Mouse (Mus musculus) embryonic fibroblast, embryonic 13.5 days (primary cell): ENCODE measurements around the gene Itpr2. TPM values are rescaled to one million over a fixed set of nuclear protein-coding genes. Genes with fewer than 3 reads are reported as not detected.
A peak's percentile ranks its signal among the peaks of the same experiment; 100 is the strongest.

Experiments
- H3K27ac ChIP-seq: 2 replicates; pipeline ENCODE4 v1.5.1; 2012; ENCODE audit warnings: low read length, control low read depth, inconsistent platforms; ENCODE audit not compliant: insufficient read depth
- H3K4me1 ChIP-seq: 2 replicates; pipeline ENCODE4 v1.6.1; 2011; ENCODE audit warnings: low read length; ENCODE audit not compliant: control insufficient read depth, insufficient read depth
- H3K4me3 ChIP-seq: 2 replicates; pipeline ENCODE4 v1.5.1; 2011; ENCODE audit warnings: mild to moderate bottlenecking, control low read depth, low read length; ENCODE audit not compliant: insufficient read depth
- CTCF ChIP-seq: IDR thresholded peaks from 2 replicates; pipeline ENCODE4 v1.5.1; 2011; ENCODE audit warnings: mild to moderate bottlenecking, control low read depth, low read length, moderate library complexity, borderline replicate concordance; ENCODE audit not compliant: insufficient read depth
- POLR2A ChIP-seq: IDR thresholded peaks from 2 replicates; pipeline ENCODE4 v1.6.1; 2011; ENCODE audit warnings: low read depth, mild to moderate bottlenecking, control low read depth, low read length, moderate library complexity
- polyA plus RNA-seq: library from polyadenylated mRNA; stranded (reverse); fragments of >200 nt; gene quantifications from 2 replicates; pipeline ENCODE4 v1.2.4, GENCODE M21; 2011; ENCODE audit warnings: low read depth; ENCODE audit not compliant: missing spikeins, insufficient read length

The Itpr2 gene
- polyA plus RNA-seq, 1 experiment, result 7.7 TPM

DNA sequence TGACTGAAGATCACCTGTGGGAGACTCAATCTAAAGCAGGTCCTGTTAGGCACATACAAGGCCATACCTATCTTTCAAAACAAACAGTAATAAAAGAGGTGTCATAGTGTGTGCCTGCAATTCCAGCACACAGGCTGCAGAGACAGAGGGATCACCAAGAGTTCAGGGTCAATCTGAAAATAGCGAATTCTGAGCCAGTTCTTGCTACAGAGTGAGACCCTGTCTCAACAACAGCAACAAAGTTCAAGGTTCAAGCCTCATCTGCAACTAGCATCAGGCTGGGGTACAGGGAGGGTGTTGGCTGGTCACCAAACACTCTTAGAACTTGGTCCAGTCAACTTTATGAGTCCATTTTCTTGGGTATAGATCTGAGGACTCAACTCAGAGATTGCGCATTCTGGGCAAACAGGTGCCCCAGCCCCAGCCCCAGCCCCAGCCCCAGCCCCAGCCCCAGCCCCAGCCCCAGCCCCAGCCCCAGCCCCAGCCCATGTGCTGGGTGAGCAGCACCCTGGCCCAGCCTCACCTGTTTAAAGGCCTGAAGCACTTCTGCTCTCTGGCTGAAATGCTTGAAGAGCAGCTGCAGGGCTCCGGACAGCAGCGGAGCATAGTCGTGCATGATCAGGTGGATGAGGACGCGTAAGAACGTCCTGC is 155.4 kb downstream of the Itpr2 start:
- Histone ChIP-seq H3K4me3 (no peak overlapping the region), H3K27ac (no peak overlapping the region), H3K4me1 (no peaks in the 10 kb centered on the region)
- TF ChIP-seq CTCF (no peak), POLR2A (no peak)

DNA sequence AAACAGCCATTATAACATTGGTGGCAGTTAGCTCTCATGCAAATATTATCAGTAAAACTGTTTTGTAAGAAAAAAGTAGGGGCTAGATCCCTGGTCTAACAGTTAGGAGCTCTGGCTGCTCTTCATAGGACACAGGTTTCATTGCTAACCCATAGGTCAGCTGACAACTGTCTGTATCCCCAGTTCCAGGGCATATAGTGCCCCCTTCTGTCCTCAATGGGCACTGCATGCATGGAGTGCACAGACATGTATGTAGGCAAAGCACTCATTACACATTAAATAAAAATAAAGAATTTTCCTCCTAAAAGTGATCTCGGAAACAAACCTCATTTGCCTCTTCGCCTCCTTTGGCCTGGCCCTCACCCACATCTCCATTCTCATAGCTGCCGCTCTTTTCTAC is 157.3 kb downstream of the Itpr2 start:
- H3K4me3 ChIP-seq, result no peak overlapping the region
- no peaks in the 10 kb centered on the region for H3K4me1 ChIP-seq
- H3K27ac ChIP-seq, result no peak overlapping the region
- TF ChIP-seq CTCF (peak; percentile 36; the same call in 1 of the 2 replicates), POLR2A (no peak)

DNA sequence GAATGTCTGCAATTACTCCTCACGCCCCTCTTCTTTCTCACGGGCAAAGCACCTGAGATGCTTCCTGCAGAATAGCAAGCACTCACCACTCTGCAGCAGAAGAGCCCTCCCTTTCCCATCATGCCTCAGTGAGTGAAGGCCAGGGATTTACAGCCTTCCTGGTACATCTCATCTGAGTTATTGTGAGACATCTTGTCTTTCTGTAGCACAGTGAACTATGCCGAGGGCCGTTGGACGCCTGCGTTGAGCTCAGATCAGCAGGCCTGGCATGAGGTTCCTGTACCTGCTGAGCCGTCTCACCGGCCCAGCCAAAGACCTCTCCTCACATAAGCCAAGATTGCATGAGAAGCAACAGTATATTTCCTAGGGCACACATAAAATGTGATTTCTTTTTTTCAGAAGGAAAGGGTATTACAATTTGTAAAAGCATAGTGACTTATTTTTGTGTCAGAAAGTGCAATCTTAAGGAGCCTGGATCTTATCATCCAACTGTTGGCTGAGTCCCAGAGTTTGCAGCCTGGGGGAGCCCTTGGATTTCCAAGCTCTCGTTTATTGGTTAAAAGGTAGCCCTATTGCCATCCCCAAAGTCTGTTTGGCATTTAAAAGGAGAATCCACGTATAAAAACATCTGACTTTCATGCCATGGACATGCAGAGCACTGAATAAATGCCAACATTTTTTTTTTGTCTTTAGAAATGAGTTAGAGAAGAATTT is 158.2 kb downstream of the Itpr2 start:
- no peak overlapping the region for H3K4me3 ChIP-seq
- no peak overlapping the region for H3K27ac ChIP-seq
- no peaks in the 10 kb centered on the region for H3K4me1 ChIP-seq
- no peak for TF ChIP-seq POLR2A
- no peak for TF ChIP-seq CTCF

DNA sequence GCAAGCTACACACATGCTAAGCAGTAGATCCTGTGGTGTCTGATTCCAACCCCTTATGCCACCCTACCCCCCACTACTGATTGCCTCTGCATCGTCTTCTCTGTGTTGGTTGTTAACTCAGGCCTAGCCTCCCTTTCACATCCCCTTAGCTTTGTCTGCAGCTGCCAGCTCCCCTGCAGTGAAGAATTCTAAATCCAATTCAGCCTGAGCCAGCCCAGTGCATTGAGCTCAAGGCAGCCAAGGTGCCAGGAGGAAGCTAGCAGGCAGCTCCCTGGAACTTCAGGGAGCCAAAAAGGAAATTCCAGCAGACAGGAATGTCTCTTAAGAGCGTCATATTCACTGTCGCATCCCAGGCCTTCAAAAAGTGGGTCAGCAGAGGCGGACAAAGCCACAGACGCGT is 159.0 kb downstream of the Itpr2 start:
- no peaks in the 10 kb centered on the region for H3K4me1 ChIP-seq
- H3K4me3 ChIP-seq, result no peak overlapping the region
- TF ChIP-seq POLR2A (no peak), CTCF (no peak)
- no peak overlapping the region for H3K27ac ChIP-seq

DNA sequence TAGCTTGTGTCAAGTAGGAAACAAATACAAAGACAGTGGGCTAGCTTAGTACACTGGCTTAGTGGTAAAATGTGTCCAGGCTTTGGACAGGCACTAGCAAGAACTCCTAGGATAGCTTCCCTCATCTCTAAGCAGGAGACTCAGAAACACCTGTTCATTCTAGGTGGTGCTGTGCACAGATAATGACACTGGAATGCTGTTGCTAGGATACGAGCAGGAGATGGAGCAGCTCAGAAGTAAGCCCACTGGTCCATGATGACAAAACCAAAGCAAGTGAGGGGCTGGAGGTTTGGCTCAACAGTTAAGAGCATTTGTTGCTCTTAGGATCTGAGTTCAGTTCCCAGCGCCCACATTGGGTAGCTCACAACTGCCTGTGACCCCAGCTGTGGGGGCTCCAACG is 160.1 kb downstream of the Itpr2 start:
- Histone ChIP-seq H3K27ac (no peak overlapping the region), H3K4me1 (no peaks in the 10 kb centered on the region), H3K4me3 (no peak overlapping the region)
- TF ChIP-seq CTCF, result no peak
- TF ChIP-seq POLR2A, result no peak

DNA sequence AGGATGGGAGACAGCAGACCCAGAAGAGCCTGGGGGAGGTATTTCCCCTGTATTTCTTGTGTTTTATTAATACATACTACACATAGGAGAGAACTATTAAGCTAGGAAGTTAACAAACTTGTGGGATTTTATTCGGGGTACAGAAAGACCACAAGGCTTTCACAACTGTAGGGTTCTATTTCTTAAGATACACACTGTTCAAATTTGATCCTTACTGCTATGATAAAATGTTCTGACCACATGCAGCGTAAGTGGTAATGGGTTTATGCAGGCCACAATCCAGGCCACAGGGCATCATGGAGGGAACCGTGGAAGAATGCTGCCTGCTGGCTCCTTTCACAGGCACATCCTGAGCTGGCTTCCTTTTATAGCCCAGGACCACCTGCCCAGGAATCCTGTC is 160.6 kb downstream of the Itpr2 start:
- no peak overlapping the region for H3K4me3 ChIP-seq
- no peak overlapping the region for H3K27ac ChIP-seq
- H3K4me1 ChIP-seq, result no peaks in the 10 kb centered on the region
- TF ChIP-seq POLR2A, result no peak
- no peak for TF ChIP-seq CTCF

DNA sequence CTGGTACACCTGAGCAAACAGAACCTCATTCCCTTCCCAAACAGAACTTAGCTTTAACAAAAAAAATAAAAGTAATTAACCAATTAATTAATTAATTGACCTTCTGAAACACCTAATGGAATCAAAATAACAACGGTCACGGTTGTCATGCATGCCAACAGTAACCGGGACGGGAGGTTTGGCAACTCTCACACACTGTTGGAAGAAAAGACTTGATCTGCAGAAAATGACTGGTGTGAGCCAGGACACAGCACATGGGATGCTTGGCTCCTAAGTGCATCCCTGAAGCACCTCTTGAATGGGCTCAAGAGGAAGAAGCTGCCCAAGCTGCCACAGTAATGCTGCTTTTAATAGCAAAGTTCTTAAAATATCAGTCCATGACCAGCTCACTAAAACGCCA is 161.1 kb downstream of the Itpr2 start:
- no peak for TF ChIP-seq POLR2A
- TF ChIP-seq CTCF, result no peak
- Histone ChIP-seq H3K4me3 (no peak overlapping the region), H3K4me1 (no peaks in the 10 kb centered on the region), H3K27ac (no peak overlapping the region)

DNA sequence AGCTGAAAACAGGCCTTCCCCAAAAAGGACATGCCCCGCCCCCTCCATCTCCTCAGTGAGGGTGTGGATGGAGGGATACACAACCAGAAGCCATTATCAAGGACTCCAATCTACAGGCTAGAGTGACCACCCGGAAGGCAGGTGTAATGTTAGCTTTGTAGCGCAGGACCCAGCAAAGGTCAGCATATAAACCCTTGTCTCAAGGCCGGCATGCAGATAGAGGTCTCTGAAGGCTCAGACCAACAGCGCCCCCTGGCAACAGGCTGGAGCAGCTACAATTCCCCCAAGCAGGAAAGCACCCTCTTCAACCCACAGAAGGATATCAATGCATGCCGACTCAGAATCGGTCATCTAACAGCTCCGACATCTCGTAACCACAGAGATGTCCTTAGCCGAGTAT is 162.2 kb downstream of the Itpr2 start:
- TF ChIP-seq POLR2A, result no peak
- TF ChIP-seq CTCF, result peak; percentile 28; the same call in 1 of the 2 replicates
- Histone ChIP-seq H3K4me3 (no peak overlapping the region), H3K4me1 (no peaks in the 10 kb centered on the region), H3K27ac (no peak overlapping the region)

DNA sequence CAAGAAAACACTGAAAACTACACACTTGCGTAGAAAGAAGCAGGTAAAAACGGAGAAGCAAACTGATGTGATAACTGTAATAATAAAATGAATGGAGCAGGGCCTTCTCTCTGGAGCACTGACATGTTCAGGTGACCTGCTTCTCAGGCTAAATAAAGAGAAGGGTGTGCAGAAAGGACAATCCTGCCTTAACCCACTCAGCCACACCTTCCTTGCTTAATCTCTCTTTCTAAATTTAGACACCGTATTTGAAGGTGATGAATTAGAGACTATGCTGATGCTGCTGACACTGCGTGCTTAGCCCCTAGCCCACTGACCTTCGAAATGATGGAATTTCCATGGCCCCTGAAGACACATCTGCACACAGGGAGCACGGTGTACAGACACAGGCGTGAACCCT is 164.8 kb downstream of the Itpr2 start:
- Histone ChIP-seq H3K4me3 (no peak overlapping the region), H3K4me1 (no peaks in the 10 kb centered on the region), H3K27ac (no peak overlapping the region)
- TF ChIP-seq POLR2A (no peak), CTCF (no peak)

DNA sequence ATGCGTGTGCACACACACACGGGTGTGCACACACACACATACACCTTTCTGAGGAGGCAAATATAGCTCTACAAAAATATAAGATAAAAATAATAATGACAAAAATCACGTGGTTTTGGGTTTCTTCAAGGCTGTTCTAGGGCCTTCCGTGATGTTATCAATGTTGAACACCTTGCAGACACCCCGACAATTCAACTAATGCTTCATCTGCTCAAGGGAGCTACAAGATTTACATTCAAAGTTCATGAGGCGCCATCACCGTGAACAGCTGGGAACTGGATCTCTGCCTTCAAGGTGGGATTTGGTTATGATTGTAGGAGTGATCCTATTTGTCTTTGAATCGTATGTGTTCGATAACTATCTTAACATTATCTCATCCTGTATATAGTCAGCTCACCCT is 166.8 kb downstream of the Itpr2 start:
- TF ChIP-seq CTCF (no peak), POLR2A (no peak)
- Histone ChIP-seq H3K4me3 (no peak overlapping the region), H3K4me1 (no peaks in the 10 kb centered on the region), H3K27ac (no peak overlapping the region)
